Comparison of ENCODE assay signal across 20 mouse cellular contexts in genomic region chr16:27915422-27915821, GRCm38 (mm10).
"Had no signal": no experiment of that assay in that cellular context is flagged by ENCODE, and none has a peak within 500 bp of the region (broad histone marks: within the 10 kb centered on the region; RNA-seq: fewer than 3 reads in every experiment).

No protein-coding gene starts in this region.

- H3K9me3 ChIP-seq: liver, embryonic 13.5 days; liver, embryonic 15.5 days; lung, embryonic 15.5 days; midbrain, embryonic 12.5 days; midbrain, embryonic 15.5 days had no signal

- H3K36me3 ChIP-seq: liver, embryonic 13.5 days; liver, embryonic 15.5 days; lung, embryonic 15.5 days; midbrain, embryonic 12.5 days; midbrain, embryonic 15.5 days had no signal

- H3K27me3 ChIP-seq: liver, embryonic 13.5 days; liver, embryonic 15.5 days; lung, embryonic 15.5 days; megakaryocyte, embryonic 14.5 days; midbrain, embryonic 12.5 days; midbrain, embryonic 15.5 days had no signal

- ATAC-seq: liver, postnatal 0 days; lung, postnatal 0 days; midbrain, embryonic 15.5 days had no signal

- H3K4me1 ChIP-seq: liver, embryonic 13.5 days; liver, embryonic 15.5 days; lung, embryonic 15.5 days; megakaryocyte, embryonic 14.5 days; midbrain, embryonic 12.5 days; midbrain, embryonic 15.5 days had no signal

- H3K4me2 ChIP-seq: liver, embryonic 13.5 days; liver, embryonic 15.5 days; lung, embryonic 15.5 days; midbrain, embryonic 12.5 days; midbrain, embryonic 15.5 days had no signal

- H3K9ac ChIP-seq: liver, embryonic 13.5 days; liver, embryonic 15.5 days; liver, postnatal 0 days; lung, embryonic 15.5 days; midbrain, embryonic 12.5 days; midbrain, embryonic 15.5 days had no signal

- H3K27ac ChIP-seq: liver, embryonic 13.5 days; liver, embryonic 15.5 days; lung, embryonic 15.5 days; macrophage; midbrain, embryonic 12.5 days; midbrain, embryonic 15.5 days had no signal

- H3K4me3 ChIP-seq: liver, embryonic 13.5 days; liver, embryonic 15.5 days; lung, embryonic 15.5 days; megakaryocyte, embryonic 14.5 days; midbrain, embryonic 12.5 days; midbrain, embryonic 15.5 days had no signal

- DNase-seq: liver, embryonic 13.5 days; liver, postnatal 0 days; lung, adult 2 months; lung, postnatal 14 days; lung, postnatal 36 days; retina, postnatal 1 day; right cerebral cortex, adult 18-20 months; right cerebral cortex, postnatal 25 days; right cerebral cortex, postnatal 4 days; spleen, adult 18-20 months; thymus, adult 18-20 months; thymus, postnatal 14 days; thymus, postnatal 36 days had no signal
